Mouse (Mus musculus): Measurements from ENCODE around the gene Slc2a13. TPM values are rescaled to one million over a fixed set of nuclear protein-coding genes. Genes with fewer than 3 reads are reported as not detected.
A peak's percentile ranks its signal among the peaks of the same experiment; 100 is the strongest.

The Slc2a13 gene
- polyA plus RNA-seq, 1 experiment from 2014 or later: 1.6 TPM

GRCm38 (mm10) chr15:91316964-91317363, 256.1 kb downstream of the Slc2a13 start:
- Histone ChIP-seq H3K27me3 (no peaks in the 10 kb centered on the region), H3K4me2 (no peak overlapping the region), H3K9me3 (no peaks in the 10 kb centered on the region), H3K4me3 (replicated peaks) (no peak overlapping the region), H3K9ac (replicated peaks) (no peak overlapping the region), H3K4me1 (replicated peaks) (peaks cover 7% of the 10 kb centered on the region; the same call in 1 of the 2 replicates), H3K27ac (no peak overlapping the region), H3K36me3 (no peaks in the 10 kb centered on the region)
- WGBS: 83% methylated on average over 4 of the region's 4 CpGs
- ATAC-seq (ENCODE audit: insufficient number of reproducible peaks, insufficient read depth, low FRiP score, low TSS enrichment, low read depth): no peak

- WGBS: 58% methylated on average over 19 of the region's 19 CpGs
- Histone ChIP-seq H3K9ac (replicated peaks) (no peak overlapping the region), H3K4me2 (peak overlapping the region; percentile 13), H3K27me3 (no peaks in the 10 kb centered on the region), H3K4me3 (replicated peaks) (no peak overlapping the region), H3K27ac (peak overlapping the region; percentile 23; the same call in 1 of the 2 replicates), H3K9me3 (no peaks in the 10 kb centered on the region), H3K4me1 (replicated peaks) (peaks cover 7% of the 10 kb centered on the region; the same call in 1 of the 2 replicates), H3K36me3 (no peaks in the 10 kb centered on the region)
- ATAC-seq (ENCODE audit: insufficient number of reproducible peaks, insufficient read depth, low FRiP score, low TSS enrichment, low read depth): 0 out of 2 replicates have a peak, but pooled peaks have one; percentile 66
Measured at GRCm38 (mm10) chr15:91314402-91315318, 258.4 kb downstream of the Slc2a13 start.

GRCm38 (mm10) chr15:91304296-91304852, 268.7 kb downstream of the Slc2a13 start:
- no peaks in the 10 kb centered on the region for H3K4me1 ChIP-seq (replicated peaks)
- no peak overlapping the region for H3K27ac ChIP-seq
- no peak overlapping the region for H3K4me2 ChIP-seq
- H3K9ac ChIP-seq (replicated peaks): no peak overlapping the region
- no peak for ATAC-seq (ENCODE audit: insufficient number of reproducible peaks, insufficient read depth, low FRiP score, low TSS enrichment, low read depth)
- no peaks in the 10 kb centered on the region for H3K9me3 ChIP-seq
- no peaks in the 10 kb centered on the region for H3K36me3 ChIP-seq
- H3K4me3 ChIP-seq (replicated peaks): no peak overlapping the region
- WGBS: 43% methylated on average over 7 of the region's 7 CpGs
- no peaks in the 10 kb centered on the region for H3K27me3 ChIP-seq

- 6% methylated on average over 3 of the region's 3 CpGs for WGBS
- no peaks in the 10 kb centered on the region for H3K27me3 ChIP-seq
- H3K9me3 ChIP-seq: no peaks in the 10 kb centered on the region
- no peak overlapping the region for H3K4me3 ChIP-seq (replicated peaks)
- H3K9ac ChIP-seq (replicated peaks): no peak overlapping the region
- H3K4me2 ChIP-seq: no peak overlapping the region
- ATAC-seq (ENCODE audit: insufficient number of reproducible peaks, insufficient read depth, low FRiP score, low TSS enrichment, low read depth): no peak
- no peaks in the 10 kb centered on the region for H3K36me3 ChIP-seq
- H3K4me1 ChIP-seq (replicated peaks): no peaks in the 10 kb centered on the region
- H3K27ac ChIP-seq: no peak overlapping the region
Measured at GRCm38 (mm10) chr15:91301366-91301765, 271.7 kb downstream of the Slc2a13 start.

- Histone ChIP-seq H3K27ac (no peak overlapping the region), H3K27me3 (no peaks in the 10 kb centered on the region), H3K4me2 (no peak overlapping the region), H3K4me3 (replicated peaks) (no peak overlapping the region), H3K9ac (replicated peaks) (no peak overlapping the region), H3K36me3 (no peaks in the 10 kb centered on the region), H3K9me3 (no peaks in the 10 kb centered on the region), H3K4me1 (replicated peaks) (no peaks in the 10 kb centered on the region)
- no peak for ATAC-seq (ENCODE audit: insufficient number of reproducible peaks, insufficient read depth, low FRiP score, low TSS enrichment, low read depth)
- 74% methylated on average over 11 of the region's 11 CpGs for WGBS
Measured at GRCm38 (mm10) chr15:91299319-91299835, 273.7 kb downstream of the Slc2a13 start.

GRCm38 (mm10) chr15:91283418-91283817, 289.6 kb downstream of the Slc2a13 start:
- no peaks in the 10 kb centered on the region for H3K4me1 ChIP-seq (replicated peaks)
- no peak overlapping the region for H3K4me2 ChIP-seq
- WGBS: 92% methylated on average over 3 of the region's 3 CpGs
- H3K27ac ChIP-seq: no peak overlapping the region
- H3K36me3 ChIP-seq: no peaks in the 10 kb centered on the region
- H3K9me3 ChIP-seq: peaks cover 9% of the 10 kb centered on the region; the same call in 1 of the 2 replicates
- H3K9ac ChIP-seq (replicated peaks): no peak overlapping the region
- no peaks in the 10 kb centered on the region for H3K27me3 ChIP-seq
- ATAC-seq (ENCODE audit: insufficient number of reproducible peaks, insufficient read depth, low FRiP score, low TSS enrichment, low read depth): no peak
- H3K4me3 ChIP-seq (replicated peaks): no peak overlapping the region

- no peak for ATAC-seq (ENCODE audit: insufficient number of reproducible peaks, insufficient read depth, low FRiP score, low TSS enrichment, low read depth)
- Histone ChIP-seq H3K36me3 (no peaks in the 10 kb centered on the region), H3K9me3 (peaks cover 6% of the 10 kb centered on the region; the same call in 1 of the 2 replicates), H3K4me3 (replicated peaks) (no peak overlapping the region), H3K27ac (no peak overlapping the region), H3K9ac (replicated peaks) (no peak overlapping the region), H3K4me2 (no peak overlapping the region), H3K27me3 (no peaks in the 10 kb centered on the region), H3K4me1 (replicated peaks) (no peaks in the 10 kb centered on the region)
- WGBS: 88% methylated on average over 7 of the region's 7 CpGs
Measured at GRCm38 (mm10) chr15:91282822-91283221, 290.2 kb downstream of the Slc2a13 start.

- 89% methylated on average over 5 of the region's 5 CpGs for WGBS
Measured at GRCm38 (mm10) chr15:91281521-91281920, 291.5 kb downstream of the Slc2a13 start.

GRCm38 (mm10) chr15:91279571-91279970, 293.5 kb downstream of the Slc2a13 start:
- no peaks in the 10 kb centered on the region for H3K9me3 ChIP-seq
- H3K27ac ChIP-seq: no peak overlapping the region
- no peak overlapping the region for H3K9ac ChIP-seq (replicated peaks)
- ATAC-seq (ENCODE audit: insufficient number of reproducible peaks, insufficient read depth, low FRiP score, low TSS enrichment, low read depth): no peak
- no peaks in the 10 kb centered on the region for H3K4me1 ChIP-seq (replicated peaks)
- no peak overlapping the region for H3K4me3 ChIP-seq (replicated peaks)
- WGBS: 85% methylated on average over 5 of the region's 5 CpGs
- H3K4me2 ChIP-seq: no peak overlapping the region
- no peaks in the 10 kb centered on the region for H3K36me3 ChIP-seq
- H3K27me3 ChIP-seq: no peaks in the 10 kb centered on the region

More at GRCm38 (mm10) chr15:91281521-91281920, 291.5 kb downstream of the Slc2a13 start:
- ATAC-seq (ENCODE audit: insufficient number of reproducible peaks, insufficient read depth, low FRiP score, low TSS enrichment, low read depth): no peak
- no peak overlapping the region for H3K9ac ChIP-seq (replicated peaks)
- H3K4me2 ChIP-seq: no peak overlapping the region
- no peak overlapping the region for H3K27ac ChIP-seq
- H3K4me3 ChIP-seq (replicated peaks): no peak overlapping the region
- H3K9me3 ChIP-seq: no peaks in the 10 kb centered on the region
- H3K4me1 ChIP-seq (replicated peaks): no peaks in the 10 kb centered on the region
- no peaks in the 10 kb centered on the region for H3K36me3 ChIP-seq
- H3K27me3 ChIP-seq: no peaks in the 10 kb centered on the region

GRCm38 (mm10) chr15:91275961-91276360, 297.1 kb downstream of the Slc2a13 start:
- H3K4me1 ChIP-seq (replicated peaks): no peaks in the 10 kb centered on the region
- H3K27me3 ChIP-seq: no peaks in the 10 kb centered on the region
- no peak overlapping the region for H3K9ac ChIP-seq (replicated peaks)
- H3K27ac ChIP-seq: no peak overlapping the region
- H3K9me3 ChIP-seq: no peaks in the 10 kb centered on the region
- H3K36me3 ChIP-seq: no peaks in the 10 kb centered on the region
- no peak for ATAC-seq (ENCODE audit: insufficient number of reproducible peaks, insufficient read depth, low FRiP score, low TSS enrichment, low read depth)
- H3K4me3 ChIP-seq (replicated peaks): no peak overlapping the region
- no peak overlapping the region for H3K4me2 ChIP-seq
- WGBS: 79% methylated on average over 3 of the region's 3 CpGs

GRCm38 (mm10) chr15:91268532-91268931, 304.5 kb downstream of the Slc2a13 start:
- H3K36me3 ChIP-seq: no peaks in the 10 kb centered on the region
- 90% methylated on average over 4 of the region's 4 CpGs for WGBS
- no peak for ATAC-seq (ENCODE audit: insufficient number of reproducible peaks, insufficient read depth, low FRiP score, low TSS enrichment, low read depth)
- no peaks in the 10 kb centered on the region for H3K4me1 ChIP-seq (replicated peaks)
- no peak overlapping the region for H3K4me3 ChIP-seq (replicated peaks)
- H3K4me2 ChIP-seq: no peak overlapping the region
- H3K9ac ChIP-seq (replicated peaks): no peak overlapping the region
- H3K27me3 ChIP-seq: no peaks in the 10 kb centered on the region
- no peaks in the 10 kb centered on the region for H3K9me3 ChIP-seq
- no peak overlapping the region for H3K27ac ChIP-seq
